In genomic region chr13:56280356-56280755, GRCm38 (mm10) we compare ENCODE assay signal across 19 mouse cellular contexts. TPM values are rescaled to one million over a fixed set of nuclear protein-coding genes. Genes with fewer than 3 reads are reported as not detected.
A peak's percentile ranks its signal among the peaks of the same experiment; 100 is the strongest.
DNase-seq lines count a peak whose midpoint lies in the region; ATAC-seq and TF ChIP-seq lines count a peak whose summit lies in the region.
"Had no signal": no experiment of that assay in that cellular context is flagged by ENCODE, and none has a peak within 500 bp of the region (broad histone marks: within the 10 kb centered on the region; RNA-seq: fewer than 3 reads in every experiment).

No protein-coding gene starts in this region.

- in situ Hi-C loops in Patski (cut with MboI; ENCODE audit: low pct_unique_long_range_greater_than_20kb): loop anchor here (5.0 kb wide), 1 partner anchor 147 kb away; the partner anchor contains the start of gene Gm3045

- H3K27me3 ChIP-seq in hindbrain, postnatal 0 days (ENCODE audit: insufficient read depth, low read length): 0 out of 2 replicates have a peak, but pooled peaks cover 3% of the 10 kb centered on the region
- H3K27me3 ChIP-seq in hindbrain, embryonic 13.5 days: 0 out of 2 replicates have a peak, but pooled peaks cover 15% of the 10 kb centered on the region
- H3K27me3 ChIP-seq in lung, embryonic 14.5 days (ENCODE audit: insufficient read depth, low read length): no peaks in the 10 kb centered on the region
- no peaks in the 10 kb centered on the region for H3K27me3 ChIP-seq in Patski
- H3K27me3 ChIP-seq in splenic B cell, adult 2 months (ENCODE audit: control insufficient read depth, insufficient read depth, low read length, poor library complexity, severe bottlenecking): no peaks in the 10 kb centered on the region
- H3K27me3 ChIP-seq: kidney, embryonic 15.5 days; liver, embryonic 15.5 days had no signal

- H3K36me3 ChIP-seq in hindbrain, postnatal 0 days (ENCODE audit: insufficient read depth, low read length): no peaks in the 10 kb centered on the region
- H3K36me3 ChIP-seq in hindbrain, embryonic 13.5 days: no peaks in the 10 kb centered on the region
- no peaks in the 10 kb centered on the region for H3K36me3 ChIP-seq in lung, embryonic 14.5 days (ENCODE audit: insufficient read depth)
- H3K36me3 ChIP-seq in splenic B cell, adult 2 months (ENCODE audit: control insufficient read depth, insufficient read depth, low read length, poor library complexity, severe bottlenecking): no peaks in the 10 kb centered on the region
- H3K36me3 ChIP-seq: embryonic facial prominence, embryonic 10.5 days; kidney, embryonic 15.5 days; liver, embryonic 15.5 days; midbrain, embryonic 12.5 days had no signal

- ATAC-seq in hindbrain, postnatal 0 days: no peak
- ATAC-seq in hindbrain, embryonic 13.5 days (ENCODE audit: low FRiP score): no peak
- ATAC-seq in lung, embryonic 14.5 days (ENCODE audit: insufficient read depth): no peak
- ATAC-seq in Patski: no peak

- no peak overlapping the region for H3K9ac ChIP-seq in hindbrain, postnatal 0 days (replicated peaks; ENCODE audit: low read length)
- no peak overlapping the region for H3K9ac ChIP-seq in hindbrain, embryonic 13.5 days
- no peak overlapping the region for H3K9ac ChIP-seq in lung, embryonic 14.5 days
- H3K9ac ChIP-seq: kidney, embryonic 15.5 days; liver, embryonic 15.5 days; midbrain, embryonic 12.5 days had no signal

- WGBS in hindbrain, postnatal 0 days: 80% methylated on average over 6 of the region's 6 CpGs
- WGBS in hindbrain, embryonic 13.5 days: 78% methylated on average over 6 of the region's 6 CpGs
- WGBS in lung, embryonic 14.5 days: 79% methylated on average over 6 of the region's 6 CpGs

- H3K4me1 ChIP-seq in hindbrain, postnatal 0 days (ENCODE audit: insufficient read depth, low read length): no peaks in the 10 kb centered on the region
- H3K4me1 ChIP-seq in hindbrain, embryonic 13.5 days (replicated peaks): no peaks in the 10 kb centered on the region
- no peaks in the 10 kb centered on the region for H3K4me1 ChIP-seq in lung, embryonic 14.5 days (ENCODE audit: insufficient read depth)
- H3K4me1 ChIP-seq: embryonic facial prominence, embryonic 10.5 days; kidney, embryonic 15.5 days; liver, embryonic 15.5 days; midbrain, embryonic 12.5 days had no signal

- TF ChIP-seq CTCF in hindbrain, postnatal 0 days (IDR thresholded peaks at IDR 0.05; ENCODE audit: low read depth): peak; percentile 51
- peak; percentile 44 for TF ChIP-seq CTCF in lung, embryonic 14.5 days (IDR thresholded peaks at IDR 0.05; ENCODE audit: low read depth)
- peak; percentile 52 for TF ChIP-seq CTCF in Patski (IDR thresholded peaks at IDR 0.05)

- no peak overlapping the region for H3K4me2 ChIP-seq in hindbrain, postnatal 0 days (ENCODE audit: low read depth, low read length)
- no peak overlapping the region for H3K4me2 ChIP-seq in hindbrain, embryonic 13.5 days
- no peak overlapping the region for H3K4me2 ChIP-seq in lung, embryonic 14.5 days
- H3K4me2 ChIP-seq: heart, embryonic 11.5 days; kidney, embryonic 15.5 days; liver, embryonic 15.5 days; midbrain, embryonic 12.5 days had no signal

- H3K9me3 ChIP-seq in hindbrain, postnatal 0 days (ENCODE audit: low read length): no peaks in the 10 kb centered on the region
- no peaks in the 10 kb centered on the region for H3K9me3 ChIP-seq in hindbrain, embryonic 13.5 days
- H3K9me3 ChIP-seq in lung, embryonic 14.5 days (ENCODE audit: low read depth, low read length): no peaks in the 10 kb centered on the region
- H3K9me3 ChIP-seq: embryonic facial prominence, embryonic 10.5 days; kidney, embryonic 15.5 days; liver, embryonic 15.5 days had no signal

- H3K27ac ChIP-seq in hindbrain, postnatal 0 days: no peak overlapping the region
- no peak overlapping the region for H3K27ac ChIP-seq in hindbrain, embryonic 13.5 days
- no peak overlapping the region for H3K27ac ChIP-seq in lung, embryonic 14.5 days (ENCODE audit: low read depth)
- H3K27ac ChIP-seq: embryonic facial prominence, embryonic 10.5 days; kidney, embryonic 15.5 days; liver, embryonic 15.5 days; macrophage; midbrain, embryonic 12.5 days had no signal

- POLR2A ChIA-PET in Patski (lab: Charles Lee): no interaction called here

- CTCF ChIA-PET in Patski (lab: Charles Lee): interaction anchor here (0.8 to 4.2 kb wide), 13 partner anchors 11 to 193 kb away, joined by 3 to 27 read pairs (median 6); partner anchors contain the start of gene Gm3045

- no peak for DNase-seq in hindbrain, postnatal 0 days (ENCODE audit: low spot score)
- no peak for DNase-seq in lung, embryonic 14.5 days
- DNase-seq in lung, adult 18-20 months: no peak
- no peak for DNase-seq in Patski (ENCODE audit: low read depth, low spot score)
- DNase-seq in splenic B cell, adult 2 months (ENCODE audit: low read depth, low spot score): peak; percentile 3
- no peak for DNase-seq in heart, adult 18-20 months
- DNase-seq: adrenal gland, postnatal 10 days; gastrocnemius, postnatal 14 days; right cerebral cortex, adult 18-20 months; thymus, adult 18-20 months had no signal

- no peak overlapping the region for H3K4me3 ChIP-seq in hindbrain, postnatal 0 days (ENCODE audit: low read length)
- H3K4me3 ChIP-seq in hindbrain, embryonic 13.5 days: no peak overlapping the region
- no peak overlapping the region for H3K4me3 ChIP-seq in lung, embryonic 14.5 days (ENCODE audit: low read depth, low read length)
- H3K4me3 ChIP-seq: embryonic facial prominence, embryonic 10.5 days; erythroblast, embryonic 14.5 days; kidney, embryonic 15.5 days; liver, embryonic 15.5 days; midbrain, embryonic 12.5 days had no signal

RNA-seq across cellular contexts. Expression of gene Cxcl14, which starts 16.0 kb away (rescaled TPM):
- 17.5 and 20.2 TPM in 2 replicates for total RNA-seq in hindbrain, postnatal 0 days (2014; rRNA removed)
- 19.2 and 19.9 TPM in 2 replicates for polyA plus RNA-seq in hindbrain, postnatal 0 days (2015; fragmentation: Nextera tagmentation; extraction: Ambion mirVana)
- 4.9 and 8.2 TPM in 2 replicates for polyA plus RNA-seq in hindbrain, embryonic 13.5 days (2015; fragmentation: Nextera tagmentation; extraction: Ambion mirVana)
- polyA plus RNA-seq in lung, embryonic 14.5 days (2014; fragmentation: Nextera tagmentation; extraction: Ambion mirVana): 9.0 and 9.8 TPM in 2 replicates
- polyA plus RNA-seq in Patski (2021): 7.7 TPM
- total RNA-seq in heart, adult 18-20 months (2021): 1 to 10 TPM; 7.0 to 7.9 TPM
- polyA plus RNA-seq: erythroblast, embryonic 14.5 days had no signal

RNA-seq across cellular contexts. Expression of gene Neurog1, which starts 28.4 kb away (rescaled TPM):
- 0.14 and 0.42 TPM in 2 replicates for total RNA-seq in hindbrain, postnatal 0 days (2014; rRNA removed)
- 0.10 and 0.30 TPM in 2 replicates for polyA plus RNA-seq in hindbrain, postnatal 0 days (2015; fragmentation: Nextera tagmentation; extraction: Ambion mirVana)
- polyA plus RNA-seq in hindbrain, embryonic 13.5 days (2015; fragmentation: Nextera tagmentation; extraction: Ambion mirVana): 5.9 and 9.8 TPM in 2 replicates
- not detected in 2 replicates for polyA plus RNA-seq in lung, embryonic 14.5 days (2014; fragmentation: Nextera tagmentation; extraction: Ambion mirVana)
- polyA plus RNA-seq in Patski (2021): 0.04 TPM
- not detected for total RNA-seq in heart, adult 18-20 months (2021)
- total RNA-seq: adrenal gland, postnatal 10 days; gastrocnemius, postnatal 14 days; heart, postnatal 25 days had no signal
- polyA plus RNA-seq: erythroblast, embryonic 14.5 days; kidney, embryonic 15.5 days; liver, embryonic 15.5 days; macrophage had no signal
